Mouse (Mus musculus): Measurements from ENCODE around the gene Tectb.
A peak's percentile ranks its signal among the peaks of the same experiment; 100 is the strongest.

DNA sequence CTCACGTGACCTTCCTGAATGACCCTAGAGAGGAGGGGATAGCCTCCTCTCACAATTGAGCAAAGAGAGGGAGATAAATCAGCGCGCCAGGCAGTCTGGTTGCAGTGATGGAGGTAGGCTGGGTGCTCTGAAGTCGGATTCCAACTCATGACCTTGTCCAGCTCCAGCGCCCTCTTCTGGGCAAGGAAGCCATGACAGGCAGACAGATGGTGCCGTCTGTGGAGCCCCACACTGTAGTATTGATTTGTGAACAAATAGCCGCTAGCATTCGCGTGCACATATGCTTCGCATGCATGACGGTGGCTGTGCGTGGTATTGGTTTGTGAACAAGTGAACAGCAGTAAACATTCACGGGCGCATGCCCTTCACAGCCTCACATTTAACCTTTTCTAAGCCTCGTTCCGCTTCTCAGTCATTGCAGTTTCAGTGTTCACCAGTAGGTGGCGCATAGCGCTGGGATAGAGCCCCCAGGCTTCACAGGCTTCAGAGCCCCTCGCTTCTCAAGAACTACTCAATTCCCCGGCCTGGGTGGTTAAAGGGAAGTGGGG is 37.7 kb downstream of the Tectb start:
- TF ChIP-seq POLR2A (IDR thresholded peaks at IDR 0.05; ENCODE audit: borderline replicate concordance, insufficient read depth, low read length), result no peak
- peak; percentile 68 for TF ChIP-seq CTCF (IDR thresholded peaks at IDR 0.05; ENCODE audit: borderline replicate concordance, insufficient read depth, low read depth, low read length)

Measured in cerebellum, adult 2 months (tissue).